Mouse (Mus musculus): ENCODE measurements around the gene Nanos1.
A peak's percentile ranks its signal among the peaks of the same experiment; 100 is the strongest.

Gene Nanos1

GRCm38 (mm10) chr19:60755438-60756191 lies at the start of gene Nanos1:
Gene Nanos1, plus strand, starts transcription at chr19:60755987.
- DNase-seq (ENCODE audit: low read depth) = peak; percentile 86

- DNase-seq (ENCODE audit: low read depth) = peak; percentile 38
Measured at GRCm38 (mm10) chr19:60709193-60709900, 46.4 kb upstream of the Nanos1 start.

GRCm38 (mm10) chr19:60710196-60710595 lies 45.6 kb upstream of the Nanos1 start:
- DNase-seq (ENCODE audit: low read depth) = no peak

GRCm38 (mm10) chr19:60712577-60712976 lies 43.2 kb upstream of the Nanos1 start:
- no peak for DNase-seq (ENCODE audit: low read depth)

GRCm38 (mm10) chr19:60716381-60716780 lies 39.4 kb upstream of the Nanos1 start:
- DNase-seq (ENCODE audit: low read depth) = no peak

GRCm38 (mm10) chr19:60730281-60730852 lies 25.4 kb upstream of the Nanos1 start:
- DNase-seq (ENCODE audit: low read depth) = peak; percentile 65

- no peak for DNase-seq (ENCODE audit: low read depth)
Measured at GRCm38 (mm10) chr19:60731299-60731698, 24.5 kb upstream of the Nanos1 start.

- no peak for DNase-seq (ENCODE audit: low read depth)
Measured at GRCm38 (mm10) chr19:60731966-60732365, 23.8 kb upstream of the Nanos1 start.

GRCm38 (mm10) chr19:60740560-60740959 lies 15.2 kb upstream of the Nanos1 start:
- DNase-seq (ENCODE audit: low read depth) = no peak

GRCm38 (mm10) chr19:60743767-60744547 lies 11.8 kb upstream of the Nanos1 start:
- DNase-seq (ENCODE audit: low read depth) = peak; percentile 68

- no peak for DNase-seq (ENCODE audit: low read depth)
Measured at GRCm38 (mm10) chr19:60747801-60748200, 8.0 kb upstream of the Nanos1 start.

GRCm38 (mm10) chr19:60756192-60757098 lies 658 bp downstream of the Nanos1 start:
- peak; percentile 32 for DNase-seq (ENCODE audit: low read depth)

- DNase-seq (ENCODE audit: low read depth) = no peak
Measured at GRCm38 (mm10) chr19:60757099-60757785, 1.5 kb downstream of the Nanos1 start.

- no peak for DNase-seq (ENCODE audit: low read depth)
Measured at GRCm38 (mm10) chr19:60758896-60759835, 3.4 kb downstream of the Nanos1 start.

GRCm38 (mm10) chr19:60773366-60773765 lies 17.6 kb downstream of the Nanos1 start:
- DNase-seq (ENCODE audit: low read depth) = no peak

GRCm38 (mm10) chr19:60782034-60782433 lies 26.2 kb downstream of the Nanos1 start:
- no peak for DNase-seq (ENCODE audit: low read depth)

GRCm38 (mm10) chr19:60784712-60785111 lies 28.9 kb downstream of the Nanos1 start:
- DNase-seq (ENCODE audit: low read depth) = no peak

- DNase-seq (ENCODE audit: low read depth) = no peak
Measured at GRCm38 (mm10) chr19:60787465-60788150, 31.8 kb downstream of the Nanos1 start.

All from c-Kit-positive CD71-positive TER-119-negative erythroid progenitor cells, embryonic 14.5 days (primary cell).